8 mouse cellular contexts compared by ENCODE assay signal in the genomic region with DNA sequence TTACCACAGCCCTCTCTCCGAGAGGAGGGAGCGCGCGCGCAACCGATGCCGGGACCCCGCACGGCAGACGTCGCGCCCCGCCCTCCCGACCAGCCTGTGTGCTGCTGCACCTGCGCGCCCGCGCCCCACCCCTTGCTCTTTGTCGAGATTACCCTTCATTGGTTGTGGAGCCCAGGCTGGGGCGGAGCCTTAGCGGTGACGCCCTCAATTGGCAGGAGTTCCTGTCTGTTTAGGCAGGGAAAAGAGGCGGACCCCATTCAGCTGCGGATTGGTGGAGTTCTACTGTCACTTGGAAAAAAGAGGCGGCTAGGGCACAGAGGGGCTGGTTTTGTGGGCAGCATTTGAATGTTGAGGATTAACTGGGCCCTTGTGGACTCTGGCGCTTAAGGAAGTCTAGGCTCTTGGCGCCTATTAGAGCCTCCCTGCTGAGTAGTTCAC. TPM values are rescaled to one million over a fixed set of nuclear protein-coding genes. Genes with fewer than 3 reads are reported as not detected.
DNase-seq lines count a peak whose midpoint lies in the region; ATAC-seq and TF ChIP-seq lines count a peak whose summit lies in the region.

No protein-coding gene starts in this region.

- no peaks in the 10 kb centered on the region for H3K27me3 ChIP-seq in E14TG2a.4 (ENCODE audit: insufficient read depth, low read length)
- no peaks in the 10 kb centered on the region for H3K27me3 ChIP-seq in forebrain, embryonic 12.5 days
- H3K27me3 ChIP-seq in heart, postnatal 0 days (ENCODE audit: control insufficient read depth, insufficient read depth, low read length), result no peaks in the 10 kb centered on the region
- H3K27me3 ChIP-seq in liver, embryonic 16.5 days (ENCODE audit: control insufficient read depth, insufficient read depth, low read depth, low read length), result no peaks in the 10 kb centered on the region
- H3K27me3 ChIP-seq in neural tube, embryonic 13.5 days, result no peaks in the 10 kb centered on the region
- no peaks in the 10 kb centered on the region for H3K27me3 ChIP-seq in testis, adult 2 months (ENCODE audit: control insufficient read depth, insufficient read depth, low read length)

- peak overlapping the region; percentile 84 for H3K4me3 ChIP-seq in E14TG2a.4 (replicated peaks; ENCODE audit: low read length)
- H3K4me3 ChIP-seq in forebrain, embryonic 12.5 days (replicated peaks), result peak overlapping the region; percentile 61
- peak overlapping the region; percentile 79 for H3K4me3 ChIP-seq in heart, postnatal 0 days (ENCODE audit: low read depth, low read length)
- H3K4me3 ChIP-seq in liver, embryonic 16.5 days (ENCODE audit: low read depth, low read length), result peak overlapping the region; percentile 78
- H3K4me3 ChIP-seq in neural tube, embryonic 13.5 days, result peak overlapping the region; percentile 54
- H3K4me3 ChIP-seq in testis, adult 2 months (ENCODE audit: control insufficient read depth, low read depth, low read length), result peak overlapping the region; percentile 92

- H3K36me3 ChIP-seq in E14TG2a.4 (ENCODE audit: insufficient read depth, low read length), result no peaks in the 10 kb centered on the region
- no peaks in the 10 kb centered on the region for H3K36me3 ChIP-seq in forebrain, embryonic 12.5 days (replicated peaks)
- no peaks in the 10 kb centered on the region for H3K36me3 ChIP-seq in heart, postnatal 0 days (replicated peaks; ENCODE audit: control insufficient read depth, insufficient read depth, low read length)
- no peaks in the 10 kb centered on the region for H3K36me3 ChIP-seq in liver, embryonic 16.5 days (ENCODE audit: control insufficient read depth, insufficient read depth)
- H3K36me3 ChIP-seq in neural tube, embryonic 13.5 days, result no peaks in the 10 kb centered on the region
- H3K36me3 ChIP-seq in testis, adult 2 months (ENCODE audit: control insufficient read depth, insufficient read depth, low read length), result no peaks in the 10 kb centered on the region

- no peak for TF ChIP-seq CTCF in E14TG2a.4 (conservative IDR thresholded peaks at IDR 0.05; ENCODE audit: low read length)
- no peak for TF ChIP-seq CTCF in heart, postnatal 0 days (IDR thresholded peaks at IDR 0.05; ENCODE audit: low read depth)
- no peak for TF ChIP-seq CTCF in testis, adult 2 months (IDR thresholded peaks at IDR 0.05; ENCODE audit: control insufficient read depth, insufficient read depth, insufficient replicate concordance, low read depth, low read length)

- TF ChIP-seq EP300 in heart, postnatal 0 days (IDR thresholded peaks at IDR 0.05; ENCODE audit: low read depth), result no peak

- H3K4me1 ChIP-seq in E14TG2a.4 (replicated peaks; ENCODE audit: low read depth, low read length), result peaks cover 28% of the 10 kb centered on the region
- H3K4me1 ChIP-seq in forebrain, embryonic 12.5 days, result peaks cover 6% of the 10 kb centered on the region
- no peaks in the 10 kb centered on the region; the same call in 1 of the 2 replicates for H3K4me1 ChIP-seq in heart, postnatal 0 days (ENCODE audit: control insufficient read depth, insufficient read depth)
- peaks cover 6% of the 10 kb centered on the region for H3K4me1 ChIP-seq in liver, embryonic 16.5 days (ENCODE audit: control insufficient read depth, low read depth, low read length)
- peaks cover 34% of the 10 kb centered on the region for H3K4me1 ChIP-seq in neural tube, embryonic 13.5 days (replicated peaks)
- no peaks in the 10 kb centered on the region for H3K4me1 ChIP-seq in testis, adult 2 months (ENCODE audit: control insufficient read depth, insufficient read depth, low read length)

- peak overlapping the region; percentile 29 for H3K4me2 ChIP-seq in forebrain, embryonic 12.5 days
- peak overlapping the region; percentile 41 for H3K4me2 ChIP-seq in heart, postnatal 0 days (ENCODE audit: low read depth, low read length)
- H3K4me2 ChIP-seq in liver, embryonic 16.5 days (ENCODE audit: low read depth, low read length), result peak overlapping the region; percentile 80
- H3K4me2 ChIP-seq in neural tube, embryonic 13.5 days, result peak overlapping the region; percentile 53

- 15% methylated on average over 27 of the region's 27 CpGs for WGBS in forebrain, embryonic 12.5 days
- WGBS in heart, postnatal 0 days, result 7% methylated on average over 22 of the region's 27 CpGs
- WGBS in liver, embryonic 16.5 days (ENCODE audit: insufficient replicate concordance), result 8% methylated on average over 27 of the region's 27 CpGs
- WGBS in neural tube, embryonic 13.5 days, result 14% methylated on average over 24 of the region's 27 CpGs

- H3K9me3 ChIP-seq in E14TG2a.4 (ENCODE audit: low read length), result no peaks in the 10 kb centered on the region
- H3K9me3 ChIP-seq in forebrain, embryonic 12.5 days, result no peaks in the 10 kb centered on the region
- no peaks in the 10 kb centered on the region for H3K9me3 ChIP-seq in heart, postnatal 0 days (replicated peaks; ENCODE audit: control insufficient read depth, low read length)
- no peaks in the 10 kb centered on the region for H3K9me3 ChIP-seq in liver, embryonic 16.5 days (replicated peaks; ENCODE audit: control insufficient read depth, low read length)
- H3K9me3 ChIP-seq in neural tube, embryonic 13.5 days, result no peaks in the 10 kb centered on the region

- H3K9ac ChIP-seq in forebrain, embryonic 12.5 days, result peak overlapping the region; percentile 75
- peak overlapping the region; percentile 89 for H3K9ac ChIP-seq in heart, postnatal 0 days (replicated peaks; ENCODE audit: low read depth, low read length)
- peak overlapping the region; percentile 79 for H3K9ac ChIP-seq in liver, embryonic 16.5 days (ENCODE audit: low read depth, low read length)
- H3K9ac ChIP-seq in neural tube, embryonic 13.5 days, result peak overlapping the region; percentile 85

- peak; percentile 35 for TF ChIP-seq POLR2A in testis, adult 2 months (IDR thresholded peaks at IDR 0.05; ENCODE audit: control insufficient read depth, low read depth, low read length)

- peak; percentile 99 for ATAC-seq in forebrain, embryonic 12.5 days (ENCODE audit: low FRiP score)
- peak; percentile 99 for ATAC-seq in heart, postnatal 0 days (ENCODE audit: insufficient read depth, low read depth)
- ATAC-seq in liver, embryonic 16.5 days (ENCODE audit: low read depth), result peak; percentile 99
- peak; percentile 99 for ATAC-seq in neural tube, embryonic 13.5 days (ENCODE audit: low read depth)

- DNase-seq in c-Kit-positive CD71-positive TER-119-positive erythroid progenitor cells, embryonic 14.5 days (ENCODE audit: low spot score), result peak; percentile 91
- DNase-seq in heart, postnatal 0 days (ENCODE audit: low spot score), result peak; percentile 94
- DNase-seq in kidney, postnatal 4 days, result peak; percentile 96 to 98

- peak overlapping the region; percentile 96 for H3K27ac ChIP-seq in forebrain, embryonic 12.5 days
- peak overlapping the region; percentile 93 for H3K27ac ChIP-seq in heart, postnatal 0 days (ENCODE audit: low read depth)
- peak overlapping the region; percentile 91 for H3K27ac ChIP-seq in liver, embryonic 16.5 days (ENCODE audit: low read length)
- H3K27ac ChIP-seq in neural tube, embryonic 13.5 days (replicated peaks), result peak overlapping the region; percentile 97
- peak overlapping the region; percentile 44; the same call in 1 of the 2 replicates for H3K27ac ChIP-seq in testis, adult 2 months (ENCODE audit: control insufficient read depth, insufficient read depth, low read depth, low read length)

RNA-seq across cellular contexts. Expression of gene Opn1mw, which starts 41.6 kb away (rescaled TPM):
- polyA plus RNA-seq in forebrain, embryonic 12.5 days (2016; fragmentation: Nextera tagmentation; extraction: Ambion mirVana), result not detected in 2 replicates
- total RNA-seq in heart, postnatal 0 days (2014; rRNA removed; ENCODE audit: low replicate concordance), result not detected in 2 replicates
- not detected in 2 replicates for polyA plus RNA-seq in heart, postnatal 0 days (2015; fragmentation: Nextera tagmentation; extraction: Ambion mirVana)
- not detected in 2 replicates for polyA plus RNA-seq in liver, embryonic 16.5 days (2015; fragmentation: Nextera tagmentation; extraction: Ambion mirVana)
- polyA plus RNA-seq in neural tube, embryonic 13.5 days (2015; fragmentation: Nextera tagmentation; extraction: Ambion mirVana), result not detected in 2 replicates
- polyA plus RNA-seq in testis, adult 2 months (2012; rRNA removed), result not detected in 2 replicates

RNA-seq across cellular contexts. Expression of gene Mecp2, which starts 49.5 kb away (rescaled TPM):
- polyA plus RNA-seq in forebrain, embryonic 12.5 days (2016; fragmentation: Nextera tagmentation; extraction: Ambion mirVana), result 18.2 and 19.2 TPM in 2 replicates
- 15.6 and 43.8 TPM in 2 replicates for total RNA-seq in heart, postnatal 0 days (2014; rRNA removed; ENCODE audit: low replicate concordance)
- polyA plus RNA-seq in heart, postnatal 0 days (2015; fragmentation: Nextera tagmentation; extraction: Ambion mirVana), result 10.8 and 12.1 TPM in 2 replicates
- 5.5 and 5.7 TPM in 2 replicates for polyA plus RNA-seq in liver, embryonic 16.5 days (2015; fragmentation: Nextera tagmentation; extraction: Ambion mirVana)
- 12.9 and 15.4 TPM in 2 replicates for polyA plus RNA-seq in neural tube, embryonic 13.5 days (2015; fragmentation: Nextera tagmentation; extraction: Ambion mirVana)
- polyA plus RNA-seq in testis, adult 2 months (2012; rRNA removed), result 0.74 and 0.76 TPM in 2 replicates

Comparison
In these comparisons a context has a peak if more than half of its experiments do, and no peak if none do; other contexts are left out.
1. Peak in every context shown above with its lines: DNase-seq, ATAC-seq, H3K4me3 ChIP-seq and H3K27ac ChIP-seq.
2. H3K27ac ChIP-seq: peak in every context shown above with its lines; median percentile 97 in neural tube, embryonic 13.5 days; 96 in forebrain, embryonic 12.5 days; 93 in heart, postnatal 0 days; 91 in liver, embryonic 16.5 days; 44 in testis, adult 2 months.
3. H3K4me2 ChIP-seq: peak in every context shown above with its lines; median percentile 80 in liver, embryonic 16.5 days; 53 in neural tube, embryonic 13.5 days; 41 in heart, postnatal 0 days; 29 in forebrain, embryonic 12.5 days.